Mouse (Mus musculus) NIH3T3 (cell line): ENCODE data around the gene Dmac1.
A peak's percentile ranks its signal among the peaks of the same experiment; 100 is the strongest.
"Not testable (repeated sequence)": the region's sequence is repeated elsewhere in the genome, so short reads cannot be mapped to it uniquely, and the experiment has no call there.

Source experiments
- DNase-seq: peaks from one replicate; pipeline ENCODE4 v3.0.0-alpha.2; 2012; ENCODE audit warnings: low read depth

Gene Dmac1

DNA sequence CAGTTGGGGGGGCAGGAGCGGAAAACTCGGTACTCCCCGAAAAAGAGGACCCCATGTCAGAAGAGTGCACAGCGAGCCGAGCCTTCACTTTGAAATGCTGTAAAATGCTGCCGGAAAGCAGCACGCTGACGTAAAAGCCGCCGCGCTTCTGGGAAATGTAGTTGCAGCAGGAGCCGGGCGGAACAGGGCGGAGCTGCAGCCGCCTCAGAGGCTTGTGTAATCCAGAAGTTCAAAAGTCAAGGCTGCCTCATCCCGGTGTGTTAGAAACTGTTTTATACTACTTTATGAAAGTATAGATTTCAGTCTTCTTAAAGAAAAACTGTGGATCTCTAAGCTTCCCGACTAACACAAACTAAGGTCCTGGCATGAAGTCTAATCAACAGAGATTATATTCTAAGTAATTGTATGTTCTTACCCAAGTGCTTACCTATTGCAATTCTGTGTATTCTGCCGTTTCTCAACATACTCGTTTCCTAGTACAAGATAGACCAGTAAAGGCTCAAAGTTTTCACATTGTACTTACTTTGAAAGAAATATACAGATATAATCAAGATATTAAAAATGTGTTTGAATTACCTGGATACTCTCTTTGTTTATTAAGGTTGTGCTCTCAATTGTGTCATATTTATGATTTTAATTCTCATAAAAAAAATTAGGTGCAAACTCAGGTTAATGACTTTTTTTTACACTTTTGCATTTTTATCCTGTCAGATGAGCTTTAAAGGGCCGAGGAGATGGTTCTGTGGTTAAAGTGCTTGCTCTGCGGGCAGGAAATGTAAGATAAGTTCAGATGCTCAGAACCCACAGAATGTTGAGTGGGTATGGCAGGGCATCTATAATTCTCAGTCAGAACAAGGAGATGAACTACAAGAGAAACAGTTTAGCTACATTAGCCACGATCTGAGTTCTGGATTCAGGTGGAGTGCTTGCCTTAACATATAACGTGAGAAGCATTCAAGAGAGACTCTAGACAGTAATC is at the start of gene Dmac1:
Dmac1 (minus strand) TSS at position 109 of the 979 bp plus-strand sequence.
- peak; percentile 98 for DNase-seq

GRCm38 (mm10) chr4:75315431-75315830 is 37.3 kb upstream of the Dmac1 start:
- no peak for DNase-seq

GRCm38 (mm10) chr4:75315007-75315406 is 36.9 kb upstream of the Dmac1 start:
- no peak for DNase-seq

GRCm38 (mm10) chr4:75311918-75312317 is 33.8 kb upstream of the Dmac1 start:
- no peak for DNase-seq

- DNase-seq, result no peak
Observed at GRCm38 (mm10) chr4:75311305-75311704, 33.2 kb upstream of the Dmac1 start.

- no peak for DNase-seq
Observed at GRCm38 (mm10) chr4:75300205-75300972, 22.3 kb upstream of the Dmac1 start.

DNA sequence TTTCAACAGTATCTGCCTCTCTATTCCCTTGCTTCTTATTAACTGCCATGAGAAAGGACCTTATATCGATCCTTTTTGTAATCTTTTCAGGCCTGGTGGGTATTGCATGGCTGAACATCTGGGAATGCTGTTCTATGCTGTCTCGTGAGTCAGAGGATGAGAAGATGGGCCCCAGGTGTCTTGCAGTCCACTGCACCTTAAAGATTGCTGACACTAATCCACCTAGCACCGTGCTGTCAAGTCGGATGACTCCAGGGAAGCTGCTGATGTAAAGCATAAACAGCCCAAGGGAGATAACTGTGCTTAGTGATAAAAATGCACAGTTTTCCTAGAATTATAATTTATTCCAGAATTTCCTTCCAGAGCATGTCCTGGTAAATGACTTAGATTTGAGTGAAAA is 14.2 kb upstream of the Dmac1 start:
- DNase-seq, result no peak

DNA sequence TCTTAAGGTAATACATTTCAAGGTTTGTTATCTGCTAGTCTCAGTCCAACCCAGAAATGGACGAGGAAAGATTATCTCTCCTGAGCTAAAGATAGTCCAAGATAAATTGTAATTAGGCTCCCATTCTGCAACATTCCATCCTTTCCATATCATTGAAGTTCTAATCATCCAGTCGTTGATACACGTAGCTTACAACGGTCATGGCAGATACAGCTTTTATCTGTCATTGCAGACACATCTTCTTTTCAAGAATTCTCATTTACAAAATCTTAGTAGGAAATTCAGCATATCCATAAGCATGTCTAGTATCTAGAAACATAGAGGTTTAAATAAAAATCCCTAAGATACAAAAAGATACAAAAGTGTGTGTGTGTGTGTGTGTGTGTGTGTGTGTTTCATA is 13.0 kb upstream of the Dmac1 start:
- no peak for DNase-seq

GRCm38 (mm10) chr4:75277467-75278196 is 473 bp downstream of the Dmac1 start:
- no peak for DNase-seq

DNA sequence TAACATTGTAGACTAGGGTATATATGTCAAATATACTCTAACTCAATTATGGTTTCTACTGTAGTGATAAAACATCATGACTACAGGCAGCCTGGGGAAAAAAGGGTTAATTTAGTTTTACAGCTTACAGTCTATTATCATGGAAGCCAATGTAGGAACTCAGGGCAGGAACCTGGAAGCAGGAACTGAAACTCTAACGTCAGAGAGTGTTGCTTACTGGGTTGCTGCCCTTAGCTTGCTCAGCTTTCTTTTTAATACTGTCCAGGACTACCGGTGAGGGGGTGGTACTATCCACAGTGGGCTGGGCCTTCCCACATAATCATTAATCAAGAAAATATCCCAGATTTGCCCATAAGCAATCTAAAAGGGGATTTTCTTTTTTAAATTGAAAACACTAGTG is 2.4 kb downstream of the Dmac1 start:
- DNase-seq, result no peak

DNA sequence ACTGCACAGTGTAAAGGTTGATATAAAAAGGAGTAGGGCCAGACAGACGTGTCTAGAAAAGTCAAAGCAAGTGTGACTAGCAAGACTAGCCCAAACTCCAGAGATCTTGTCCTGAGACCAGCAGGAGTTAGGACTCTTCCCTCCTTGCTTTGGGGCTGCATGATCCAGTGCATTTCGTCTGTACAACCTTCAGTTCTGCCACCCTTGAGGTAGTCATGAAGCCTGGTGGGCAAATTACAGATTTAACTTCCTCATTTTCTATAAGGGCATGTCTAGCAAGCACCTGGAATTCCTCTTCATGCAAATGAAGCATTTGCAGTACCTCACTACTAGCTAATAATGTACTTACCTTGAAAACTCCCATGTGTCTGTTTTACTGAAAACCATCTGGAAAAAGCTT is 10.2 kb downstream of the Dmac1 start:
- no peak for DNase-seq

- no peak for DNase-seq
Observed at GRCm38 (mm10) chr4:75266773-75267550, 11.1 kb downstream of the Dmac1 start.

DNA sequence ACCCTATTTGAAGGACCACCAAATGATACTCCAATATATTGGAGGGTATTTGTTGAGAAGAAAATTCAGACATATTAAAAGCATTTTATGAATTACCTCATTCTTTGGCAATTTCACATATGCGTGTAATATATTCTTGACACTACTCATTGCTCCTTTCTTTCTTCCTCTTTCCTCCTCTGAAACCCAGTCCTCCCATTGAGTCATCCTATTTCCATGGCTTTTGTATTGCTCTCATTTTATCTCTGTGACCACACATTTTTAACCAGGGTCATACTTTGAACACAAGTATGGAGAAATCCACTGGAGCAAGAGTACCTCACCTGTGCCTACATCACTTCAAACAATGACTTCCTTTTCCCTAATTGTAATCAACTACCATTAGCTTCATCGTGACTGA is 13.9 kb downstream of the Dmac1 start:
- no peak for DNase-seq

DNA sequence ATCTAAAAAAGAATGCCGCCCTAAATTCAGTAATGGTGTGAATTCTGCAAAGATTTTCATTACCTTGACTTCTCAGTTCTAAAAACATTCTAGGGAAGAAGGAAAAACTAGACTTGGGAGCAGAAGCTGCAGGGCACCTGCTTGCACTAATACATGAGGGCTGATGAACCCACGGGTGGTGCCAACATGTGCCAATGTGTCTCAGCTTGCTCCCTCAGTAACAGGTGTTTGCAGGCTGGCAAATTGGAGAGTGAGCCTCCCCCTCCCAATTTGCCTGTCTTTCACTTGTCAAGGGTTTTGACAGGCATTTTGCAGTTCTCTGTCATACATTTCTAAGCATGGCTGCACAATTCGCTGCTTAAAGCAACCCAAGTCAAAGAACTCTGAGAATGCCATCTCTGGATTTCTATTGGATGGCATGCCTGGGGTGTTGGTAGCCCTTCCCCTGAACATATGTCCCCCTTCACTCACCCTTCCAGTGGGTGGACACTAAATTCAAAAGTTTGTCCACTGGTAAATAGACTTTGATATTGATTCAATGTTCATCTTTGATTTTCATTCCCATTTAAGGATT is 14.5 kb downstream of the Dmac1 start:
- DNase-seq, result no peak

GRCm38 (mm10) chr4:75262423-75262822 is 15.7 kb downstream of the Dmac1 start:
- DNase-seq, result no peak

GRCm38 (mm10) chr4:75260156-75260555 is 17.9 kb downstream of the Dmac1 start:
- DNase-seq, result no peak

DNA sequence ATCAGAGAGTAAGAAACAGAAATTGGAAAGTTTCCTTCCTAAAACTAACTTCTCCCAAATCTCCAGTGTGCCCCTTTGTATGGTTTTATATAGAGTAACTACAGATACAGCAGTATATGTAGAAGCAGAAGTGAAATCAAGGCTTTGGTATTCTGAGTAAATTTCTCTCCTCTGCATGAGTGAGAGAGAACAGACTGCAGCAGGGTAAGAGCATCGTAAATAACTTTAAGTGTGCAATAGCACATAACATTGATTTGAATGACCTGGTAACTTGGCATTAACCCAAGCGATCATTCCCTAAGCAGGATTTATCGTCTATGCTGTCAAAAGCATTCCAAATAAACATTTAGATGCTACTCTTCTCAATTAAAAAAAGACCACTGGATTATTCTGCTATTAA is 18.7 kb downstream of the Dmac1 start:
- DNase-seq, result no peak

DNA sequence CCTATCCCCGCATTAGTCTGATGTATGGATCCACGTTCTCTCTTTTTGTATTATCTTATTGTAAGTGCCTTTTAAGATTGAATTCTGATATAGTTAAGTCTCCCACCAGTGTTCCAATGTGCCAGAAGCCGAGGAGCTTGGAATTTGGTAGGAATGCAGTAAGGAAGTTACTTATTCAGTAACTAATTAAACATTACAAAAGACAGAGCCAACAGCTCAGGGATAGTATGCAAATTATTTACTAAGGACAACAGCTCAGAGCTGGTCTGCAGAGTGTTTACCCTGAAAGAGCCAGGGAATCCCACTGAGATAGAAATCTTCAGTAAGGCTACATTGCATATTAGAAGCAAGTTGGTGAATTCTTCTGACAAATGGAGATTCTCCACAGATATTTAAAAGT is 43.5 kb downstream of the Dmac1 start:
- DNase-seq, result not testable (repeated sequence)
